Mouse (Mus musculus) urinary bladder, postnatal 36 days (tissue): ENCODE data around the gene Oser1.

Experiments used
- DNase-seq, 2 experiments: peaks; one replicate each; pipeline ENCODE4 v3.0.0; 2022; ENCODE audit warnings: low spot score in 2 of 2, mixed read lengths in 1 of 2

The Oser1 gene

DNA sequence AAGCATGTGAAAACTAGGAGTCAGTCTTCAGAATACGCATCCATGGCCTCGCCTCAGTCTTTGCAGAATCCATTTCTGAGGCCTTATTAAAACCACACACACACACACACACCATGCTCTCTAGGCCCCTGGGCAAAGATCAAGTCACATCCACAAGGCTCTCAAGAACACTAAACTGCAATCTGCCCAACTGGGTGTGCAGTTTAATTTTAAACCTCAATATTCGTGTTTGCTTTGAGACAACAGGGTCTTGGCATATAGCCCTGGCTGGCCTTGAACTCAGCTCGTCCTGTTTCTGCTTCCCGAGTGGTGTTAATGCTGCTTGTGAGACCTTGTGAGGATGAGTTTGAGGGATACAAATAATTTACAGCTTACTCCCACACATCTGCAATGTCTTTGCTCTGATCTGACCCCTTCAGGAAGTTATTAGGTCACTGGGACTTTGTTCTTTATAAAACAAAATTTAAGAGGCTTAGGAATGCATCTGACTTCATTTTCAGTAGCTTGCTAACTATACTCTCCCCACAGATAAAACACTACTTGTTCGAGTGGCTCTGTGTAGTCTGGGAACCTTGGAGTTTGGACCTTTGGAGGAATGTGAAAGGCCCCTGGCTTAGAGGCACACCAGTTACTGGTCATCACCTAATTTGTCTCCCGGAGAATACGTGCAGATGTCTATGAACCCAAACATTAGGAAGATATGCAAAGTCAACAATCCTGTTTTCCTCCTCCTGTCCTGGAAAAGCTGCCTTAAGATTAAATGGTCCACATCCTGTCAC lies 20.3 kb downstream of the Oser1 start:
- no peak for DNase-seq

DNA sequence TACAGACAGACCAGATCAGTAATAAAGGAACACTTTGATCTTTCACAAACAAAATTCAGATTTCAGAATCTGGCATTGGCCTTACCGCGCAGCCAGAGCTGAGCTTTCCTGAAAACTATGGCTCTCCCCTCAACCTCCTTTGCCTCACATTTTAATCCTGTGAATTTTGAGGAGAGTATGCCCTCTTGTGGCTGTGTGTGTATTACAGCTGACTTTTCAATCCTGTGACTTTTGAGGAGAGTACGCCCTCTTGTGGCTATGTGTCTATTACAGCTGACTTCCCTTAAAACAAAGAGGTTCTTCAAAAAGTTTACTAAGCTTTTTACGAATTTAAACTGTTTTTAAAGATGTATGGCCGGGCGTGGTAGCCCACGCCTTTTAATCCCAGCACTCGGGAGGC lies 23.3 kb downstream of the Oser1 start:
- DNase-seq, result peak; percentile 72 to 77

DNA sequence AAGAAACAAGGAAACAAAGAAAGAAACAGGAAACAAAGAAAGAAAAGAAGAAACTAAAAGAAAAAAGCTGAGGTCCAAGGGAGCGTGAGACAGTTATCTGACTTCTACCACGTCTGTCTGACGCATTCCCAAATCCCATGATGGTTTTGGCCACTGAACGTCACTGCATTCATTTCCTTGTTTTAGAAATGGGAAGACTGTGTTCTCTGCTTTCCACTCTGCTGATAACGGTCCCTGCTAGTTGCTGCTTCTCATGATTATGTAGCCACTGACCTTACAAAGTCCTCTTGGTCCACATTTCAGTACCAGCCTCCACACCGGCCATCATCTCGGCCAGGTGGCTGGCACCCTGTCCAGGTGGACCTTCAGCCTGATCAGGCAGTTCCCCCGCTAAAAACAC lies 25.3 kb downstream of the Oser1 start:
- no peak for DNase-seq

DNA sequence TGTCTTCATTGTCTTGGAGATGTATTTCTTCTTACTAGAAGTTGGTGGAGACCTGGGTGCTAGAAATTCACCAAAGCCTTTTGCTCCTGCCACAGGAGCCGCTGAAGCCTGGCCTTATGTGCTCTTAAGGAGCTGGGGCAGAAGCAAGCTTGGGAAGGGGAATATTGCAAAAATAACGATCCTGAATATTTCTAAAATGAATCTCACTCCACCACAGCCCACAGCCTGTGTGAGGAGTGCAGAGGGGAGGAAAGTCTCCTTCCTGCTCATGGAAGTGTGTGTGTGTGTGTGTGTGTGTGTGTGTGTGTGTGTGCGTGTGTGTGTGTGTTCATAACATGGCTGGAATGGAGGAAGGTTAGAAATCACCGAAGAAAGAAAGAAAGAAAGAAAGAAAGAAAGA lies 25.7 kb downstream of the Oser1 start:
- no peak for DNase-seq

DNA sequence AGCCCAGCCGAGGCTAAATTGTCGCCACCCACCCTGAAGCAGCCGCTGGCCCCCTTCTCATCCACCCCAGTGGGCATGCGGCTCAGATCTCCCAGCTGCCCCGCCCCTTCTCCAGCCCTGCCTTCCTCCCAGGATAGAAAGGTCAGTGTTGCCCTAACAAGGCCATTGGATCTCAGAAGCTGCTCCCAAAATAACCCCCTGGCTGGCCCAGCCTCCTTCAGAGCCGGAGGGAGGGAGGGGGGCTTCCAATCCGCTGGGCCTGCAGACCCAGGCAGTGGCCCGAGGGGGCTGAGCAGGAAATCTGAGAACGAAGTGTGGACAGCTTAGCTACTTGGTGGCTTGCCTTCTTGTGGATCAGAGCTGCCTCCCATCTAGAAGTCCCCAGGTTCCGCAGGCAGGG lies 26.6 kb downstream of the Oser1 start, which contains the start of gene Jph2:
Gene Jph2 (minus strand): TSS at position 89 of the 400 bp plus-strand sequence.
- peak in 1 of 2 experiments; percentile 24 for DNase-seq

DNA sequence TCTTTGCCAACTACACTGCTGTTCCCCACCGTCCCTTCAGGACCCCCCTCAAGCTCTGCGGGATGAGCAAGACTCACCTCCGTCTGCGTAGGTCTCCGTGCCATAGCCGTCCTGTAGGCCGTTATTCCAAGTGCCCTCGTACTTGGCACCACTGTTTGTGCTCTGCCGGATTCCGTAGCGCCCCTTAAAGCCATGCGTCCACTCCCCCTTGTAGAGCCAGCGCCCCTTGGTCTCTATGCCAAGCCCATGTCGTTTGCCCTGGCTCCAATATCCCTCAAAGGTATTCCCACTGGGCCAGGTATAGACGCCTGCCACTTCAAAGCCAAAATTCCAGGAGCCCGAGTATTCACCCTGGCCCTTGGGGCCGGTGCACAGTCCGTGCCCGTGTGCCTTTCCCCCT lies 27.4 kb downstream of the Oser1 start:
- no peak for DNase-seq

DNA sequence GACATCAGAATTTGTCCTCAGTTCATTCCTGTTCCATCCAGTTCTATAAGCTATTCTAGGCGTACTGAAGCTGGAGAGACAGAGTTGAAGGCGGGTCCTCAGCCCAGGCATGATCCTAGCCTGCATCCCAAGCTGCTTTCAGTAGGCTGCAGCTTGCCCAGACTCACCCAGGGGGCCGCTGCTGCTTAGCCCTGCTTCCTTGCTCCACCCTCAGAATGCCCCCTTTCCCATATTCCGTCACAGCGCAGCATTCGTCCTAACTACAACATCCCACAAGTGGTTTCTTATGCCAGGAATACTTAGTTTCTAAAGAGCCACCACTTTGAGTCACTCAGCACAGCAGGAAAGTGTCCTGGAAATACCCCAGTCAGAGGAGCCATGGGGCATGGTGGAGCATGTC lies 29.5 kb downstream of the Oser1 start:
- DNase-seq, result no peak

DNA sequence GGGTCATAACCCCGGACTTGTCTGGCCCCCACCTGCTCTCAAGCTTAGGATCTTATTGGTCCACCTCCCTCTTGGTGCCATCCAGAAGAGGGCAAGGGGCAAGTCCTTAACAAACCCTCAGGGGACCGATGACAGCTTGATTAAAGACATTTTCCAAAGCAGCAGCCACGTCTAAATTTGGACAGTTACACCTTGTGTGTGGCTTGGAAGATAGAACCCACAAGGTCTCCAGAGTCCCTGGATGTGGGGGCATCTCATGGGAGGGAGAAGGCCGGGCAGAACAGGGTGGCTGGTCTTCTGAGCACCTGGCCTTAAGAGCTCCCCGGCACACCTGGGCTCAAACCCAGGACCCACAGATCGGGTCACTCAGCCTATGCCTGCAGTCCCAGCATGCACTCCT lies 30.5 kb downstream of the Oser1 start:
- no peak for DNase-seq

DNA sequence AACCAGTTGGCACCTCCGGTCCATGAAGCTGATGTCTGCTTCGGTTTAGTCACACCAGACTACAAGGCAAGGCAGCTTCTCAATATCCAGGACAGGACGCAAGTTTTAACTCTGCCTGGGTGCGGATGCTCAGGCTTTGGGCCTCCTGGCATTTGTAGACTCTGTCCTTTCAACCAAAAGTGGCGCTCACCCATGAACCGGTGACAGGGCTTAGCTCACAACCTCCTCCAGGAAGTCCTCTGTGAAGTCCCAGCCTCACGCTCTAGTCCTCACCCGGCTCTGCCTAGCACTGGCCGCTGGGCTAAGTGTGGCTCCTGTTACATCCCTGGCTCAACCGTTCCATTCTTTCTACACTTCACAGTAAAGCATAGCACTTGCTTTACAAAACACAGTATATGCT lies 31.3 kb downstream of the Oser1 start:
- DNase-seq, result no peak

DNA sequence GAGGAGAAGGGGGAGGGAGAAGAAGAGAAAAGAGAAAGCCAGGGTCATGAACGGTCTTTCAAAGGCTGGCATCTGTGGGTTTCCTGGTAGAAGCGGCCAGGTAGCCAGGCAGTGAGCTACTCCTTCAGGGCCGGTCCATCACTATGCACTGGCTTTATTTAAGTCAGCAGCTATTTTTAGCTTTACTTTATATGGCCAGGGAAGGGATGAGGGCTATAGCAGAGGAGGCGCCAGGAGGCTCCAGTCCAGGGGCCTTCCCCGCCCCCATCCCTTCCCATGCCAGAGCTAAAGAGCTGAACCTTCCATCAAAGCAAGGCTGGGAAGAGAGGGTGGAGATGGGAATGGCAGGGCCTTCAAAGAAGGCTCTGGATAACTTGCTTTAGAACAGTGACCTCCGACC lies 32.1 kb downstream of the Oser1 start:
- DNase-seq, result no peak

DNA sequence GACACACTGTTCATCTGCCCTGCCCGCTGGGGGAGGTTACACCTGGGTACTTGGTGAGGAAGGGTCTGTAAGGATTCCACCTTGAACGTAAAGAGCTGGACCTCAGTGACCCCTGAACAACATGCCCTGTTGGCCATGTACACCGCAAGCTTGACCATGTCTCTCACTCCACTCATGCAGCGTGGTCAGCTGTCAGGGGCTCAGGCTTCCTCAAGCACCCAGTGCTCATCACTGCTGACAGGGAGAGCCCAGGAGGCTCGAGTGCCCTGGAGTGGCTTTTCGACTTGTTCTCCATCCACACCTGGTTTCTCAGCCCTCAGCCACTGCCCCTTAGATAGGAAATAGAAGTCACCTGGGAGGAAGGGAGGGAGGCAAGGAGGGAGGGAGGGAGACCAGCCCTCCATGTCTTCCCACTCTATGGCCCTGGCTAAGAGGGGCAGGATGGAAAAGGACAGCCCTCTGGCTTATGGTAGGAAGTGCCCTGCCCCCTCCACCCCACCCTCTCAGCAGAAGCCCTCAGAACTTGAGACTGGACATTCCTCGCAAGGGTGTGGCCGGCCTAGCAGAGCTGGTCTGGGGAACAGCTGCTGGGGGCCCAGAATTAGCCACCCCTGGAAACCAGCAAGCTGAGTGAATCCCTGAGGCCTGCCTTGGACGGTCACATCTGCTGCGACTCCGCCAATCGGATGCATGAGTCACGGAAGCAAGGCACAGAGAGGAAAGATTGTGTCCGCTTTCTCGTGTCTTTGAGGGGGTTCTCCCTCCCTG lies 37.9 kb downstream of the Oser1 start:
- peak in 1 of 2 experiments; percentile 16 for DNase-seq

DNA sequence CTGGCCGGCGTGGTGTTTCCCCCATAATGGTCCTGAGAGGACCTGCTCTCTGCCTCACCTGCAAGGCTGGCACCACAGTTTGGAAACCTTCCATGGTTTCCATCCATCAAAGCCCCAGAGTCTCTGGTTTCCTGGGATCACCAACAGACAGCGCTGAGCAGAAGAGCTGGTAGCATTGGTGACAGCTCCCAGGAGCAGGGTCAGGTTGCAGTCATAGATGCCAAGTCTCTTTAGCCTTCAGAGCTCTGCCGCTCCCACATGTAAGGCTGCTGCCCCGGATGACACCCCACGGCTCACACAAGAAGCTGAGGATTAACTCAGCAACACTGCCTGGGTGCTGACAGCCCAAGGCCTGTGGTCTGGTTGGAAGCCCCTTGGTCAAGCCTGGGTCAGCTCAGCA lies 39.4 kb downstream of the Oser1 start:
- DNase-seq, result no peak

DNA sequence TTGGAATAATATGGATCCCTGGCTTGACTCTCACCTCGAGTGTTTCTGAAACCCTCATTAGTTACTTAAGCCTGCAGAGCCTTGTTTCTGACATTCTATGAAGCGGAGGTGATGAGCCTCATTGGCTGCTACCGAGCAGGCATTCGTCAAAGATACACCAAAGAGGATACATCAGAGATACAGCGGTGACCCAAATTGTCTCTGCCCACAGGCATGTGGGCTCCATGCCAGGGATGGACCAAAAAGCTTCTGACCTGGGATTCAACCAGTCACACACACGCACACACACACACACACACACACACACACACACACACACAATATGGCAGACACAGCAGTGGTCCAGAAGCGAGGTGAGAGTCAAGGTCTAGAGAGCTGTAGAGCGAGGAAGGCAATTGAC lies 43.3 kb downstream of the Oser1 start:
- no peak for DNase-seq

DNA sequence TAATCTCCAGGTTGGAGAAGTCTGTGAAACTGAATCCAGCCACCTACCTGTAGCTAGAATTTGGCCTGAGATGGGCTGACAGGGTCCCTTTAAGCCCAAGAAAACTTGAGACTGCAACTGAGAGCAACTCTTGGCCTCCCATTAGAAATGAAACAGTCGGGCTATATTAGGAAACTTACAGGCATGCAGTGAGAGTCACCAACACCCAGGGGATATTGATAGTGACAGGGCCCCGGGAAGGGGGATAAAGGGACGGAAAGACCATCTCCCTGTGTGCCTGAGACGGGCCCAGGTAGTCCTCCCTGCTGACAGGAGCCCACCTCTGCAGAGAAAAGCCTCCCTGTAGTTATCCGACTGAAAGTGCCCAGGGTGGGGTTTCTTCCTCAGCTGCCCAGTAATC lies 45.1 kb downstream of the Oser1 start:
- no peak for DNase-seq

DNA sequence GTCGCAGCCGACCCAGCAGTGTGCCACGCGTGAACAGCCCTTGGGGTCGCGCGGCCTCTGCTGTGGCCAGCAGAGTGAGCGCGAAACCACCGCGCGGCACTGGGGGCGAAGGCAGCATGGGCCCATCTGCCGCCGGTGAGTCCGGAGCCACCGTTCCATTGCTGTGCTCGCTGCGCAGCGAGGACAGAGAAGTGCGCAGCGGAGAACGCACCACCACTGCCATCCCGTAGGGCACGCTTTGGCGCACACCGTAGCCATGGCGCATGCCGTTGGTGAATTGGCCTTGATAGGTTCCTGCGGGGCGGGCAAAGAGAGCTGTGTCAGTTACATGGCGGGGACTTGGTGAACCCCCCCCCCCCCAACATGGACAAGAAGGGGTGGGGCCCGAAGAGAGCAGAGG lies 48.4 kb downstream of the Oser1 start:
- no peak for DNase-seq

DNA sequence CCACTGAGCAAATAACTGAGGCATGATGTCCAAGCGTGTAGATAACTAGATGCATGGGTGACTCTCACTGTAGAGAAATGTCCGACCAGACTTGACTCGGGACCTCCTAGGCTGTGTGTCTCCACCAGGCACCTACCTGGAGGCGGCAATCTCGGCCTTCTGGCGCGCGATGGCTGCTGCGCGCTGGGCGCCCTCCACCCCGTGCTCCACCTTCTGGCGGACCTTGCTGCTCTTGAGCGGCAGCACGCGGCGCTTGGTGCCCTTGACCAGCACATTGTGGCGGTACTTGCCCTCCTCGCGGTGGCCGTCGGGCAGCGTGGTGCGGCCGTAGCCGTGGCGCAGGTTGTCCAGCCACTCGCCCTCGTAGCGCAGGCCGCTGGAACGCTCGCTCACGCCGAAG lies 49.0 kb downstream of the Oser1 start:
- no peak for DNase-seq

DNA sequence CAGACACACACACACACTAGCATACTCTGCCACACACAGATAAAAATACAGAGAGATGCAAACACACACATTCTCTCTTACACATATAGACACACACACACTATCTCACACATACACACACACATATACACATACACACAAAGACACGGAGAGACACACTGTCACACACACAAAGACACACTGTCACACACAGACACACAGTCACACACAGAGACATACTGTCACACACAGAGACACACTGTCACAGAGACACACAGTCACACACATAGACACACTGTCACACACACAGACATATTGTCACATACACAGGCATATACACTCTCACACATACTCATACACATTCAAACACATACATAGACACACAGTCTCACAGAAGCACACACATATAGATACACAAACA lies 51.9 kb downstream of the Oser1 start:
- no peak for DNase-seq

DNA sequence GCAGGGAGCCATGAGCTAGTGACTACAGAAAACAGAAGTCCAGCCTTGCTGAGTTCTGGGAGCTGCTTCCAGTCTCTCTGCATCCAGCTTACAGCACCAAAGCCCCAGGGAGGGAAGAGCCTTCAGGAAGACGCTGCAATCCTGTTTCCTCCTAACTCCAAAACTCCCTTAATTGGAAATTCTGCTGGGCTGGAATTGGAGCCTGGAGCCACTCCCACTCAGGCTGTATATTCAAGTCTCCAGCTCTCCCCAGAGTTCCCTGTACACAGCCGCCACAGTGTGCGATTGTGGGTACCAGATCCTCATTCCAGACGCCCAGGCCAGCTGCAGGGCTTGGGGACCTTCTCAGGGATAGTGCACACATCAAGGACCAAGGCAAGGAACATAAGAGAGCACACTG lies 54.3 kb downstream of the Oser1 start:
- DNase-seq, result no peak

DNA sequence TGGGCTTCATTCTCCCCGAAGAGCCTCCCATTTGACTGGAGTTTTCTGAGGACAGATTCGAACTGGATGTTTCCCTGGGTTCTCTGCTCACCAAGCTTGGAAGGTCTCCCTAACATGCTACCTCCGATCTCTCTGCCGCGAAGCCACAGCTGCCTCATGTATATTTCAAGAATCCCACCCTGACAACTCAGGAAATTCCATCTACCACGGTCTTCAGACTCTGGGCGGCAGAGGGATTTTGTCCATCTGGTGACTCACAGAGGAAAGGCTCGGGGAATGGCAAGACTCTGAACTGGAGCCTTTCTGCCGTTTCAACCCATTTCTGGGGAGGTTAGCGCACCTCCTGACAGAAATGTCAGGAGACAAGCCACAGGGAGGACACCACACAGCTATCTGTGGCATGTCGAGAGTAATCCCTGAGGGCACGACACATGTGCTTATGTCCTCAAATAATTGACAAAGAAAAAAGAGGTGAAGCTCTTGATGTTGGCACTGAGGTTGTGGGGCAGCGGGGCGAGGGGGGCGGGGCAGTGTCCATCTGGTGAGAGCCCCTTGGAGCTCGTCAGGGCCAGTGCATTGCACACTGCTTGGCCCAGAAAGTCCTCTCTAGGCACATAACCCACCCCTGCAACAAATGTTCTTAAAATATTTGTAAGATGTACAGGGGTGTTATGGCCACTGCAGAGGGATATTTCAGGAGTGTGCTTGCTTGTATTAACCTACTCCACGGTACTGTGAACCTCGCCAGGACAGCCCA lies 59.5 kb downstream of the Oser1 start:
- no peak for DNase-seq

DNA sequence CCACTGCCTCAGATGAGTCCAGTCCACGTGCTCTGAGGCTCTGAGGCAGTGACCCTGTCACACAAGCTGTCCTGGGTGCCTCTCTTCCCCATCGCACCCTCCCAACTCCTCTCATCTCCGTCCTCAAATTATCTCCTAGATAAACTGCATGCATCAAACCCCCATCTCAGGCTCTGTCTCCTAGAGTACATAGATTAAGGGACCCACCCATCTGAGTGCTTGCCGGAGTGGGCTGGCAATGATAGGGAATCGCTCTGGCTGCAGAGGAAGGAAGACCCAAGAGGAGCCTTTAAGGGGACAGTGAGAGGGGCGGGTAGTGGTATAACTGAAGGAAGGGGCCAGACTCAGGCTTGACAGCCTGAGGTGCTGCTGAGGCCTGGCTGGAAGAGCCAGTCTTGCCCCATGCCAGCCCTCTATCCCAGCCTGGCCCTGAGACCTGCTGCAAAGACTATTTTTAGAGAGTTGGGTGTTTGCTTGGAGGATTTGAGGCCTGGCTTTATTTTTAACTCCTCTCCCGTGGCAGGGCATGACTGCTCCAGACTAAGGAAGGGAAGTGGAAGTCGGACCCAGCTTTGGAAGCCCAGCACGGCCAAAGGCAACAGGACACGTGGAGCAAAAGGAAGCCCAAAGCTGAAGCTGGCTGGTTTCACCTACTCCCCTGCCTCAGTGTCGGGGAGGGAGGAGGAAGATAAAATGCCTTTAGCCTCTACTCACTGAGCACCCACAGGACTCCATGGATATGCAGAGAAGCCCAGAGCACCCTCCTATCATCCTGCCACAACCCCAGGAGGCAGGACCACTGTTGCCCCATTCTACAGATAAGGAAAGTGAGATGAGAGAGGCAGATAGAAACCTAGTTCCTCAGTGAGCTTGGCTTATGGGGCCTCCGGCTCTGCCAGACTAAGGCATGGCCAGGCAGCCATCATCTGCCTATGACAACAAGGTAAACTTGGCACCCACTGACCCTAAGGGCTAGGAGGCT lies 61.3 kb downstream of the Oser1 start:
- DNase-seq, result no peak

DNA sequence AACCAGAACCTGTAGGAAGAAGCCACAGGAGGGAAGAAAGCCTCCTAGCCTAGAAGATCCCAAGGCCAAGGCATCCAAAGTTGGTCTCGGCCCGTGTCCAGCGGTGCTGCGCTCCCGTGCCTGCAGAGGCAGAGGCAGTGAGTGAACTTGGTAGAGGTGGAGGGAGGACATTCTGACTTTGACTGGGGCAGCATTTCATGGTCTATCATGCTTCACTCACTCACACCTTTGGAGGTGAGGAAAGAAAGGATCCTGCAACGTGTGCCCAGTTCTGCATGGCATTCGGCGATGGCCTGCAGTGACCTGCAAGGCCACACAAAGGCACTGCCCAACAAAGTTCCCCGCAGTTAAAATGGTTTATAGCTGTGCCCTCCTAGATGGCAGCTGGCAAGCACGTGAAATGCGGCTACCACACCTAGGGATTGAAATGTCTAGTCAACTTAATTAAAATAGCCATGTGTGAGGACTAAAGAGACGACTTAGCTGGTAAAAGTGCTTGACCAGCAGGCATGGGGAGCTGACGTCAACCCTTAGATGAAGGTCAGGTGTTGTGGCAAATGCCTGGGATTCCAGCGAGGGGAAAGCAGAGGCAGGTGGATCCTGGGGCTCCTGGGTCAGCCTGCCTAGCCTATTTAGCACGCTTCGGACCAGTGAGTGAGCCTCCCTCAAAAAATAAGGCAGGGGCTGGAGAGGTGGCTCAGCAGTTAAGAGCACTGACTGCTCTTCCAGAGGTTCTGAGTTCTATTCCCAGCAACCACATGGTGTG lies 63.5 kb downstream of the Oser1 start:
- no peak for DNase-seq
